Mouse (Mus musculus): Measurements from ENCODE around the gene Btbd10.

- no peak for TF ChIP-seq POLR2A (IDR thresholded peaks at IDR 0.05; ENCODE audit: borderline replicate concordance, extremely low read depth, insufficient read depth, insufficient read length, poor library complexity, severe bottlenecking)
- no peak for TF ChIP-seq CTCF (IDR thresholded peaks at IDR 0.05; ENCODE audit: borderline replicate concordance, extremely low read depth, insufficient read depth, insufficient read length)
Measured at GRCm38 (mm10) chr7:113278493-113278892, 90.7 kb downstream of the Btbd10 start.
